Mouse (Mus musculus): ENCODE measurements at regions not wholly inside any gene's neighbourhood (a gene's known extent, or its start where the extent isn't known, plus 50 kb on each side); places are given as distances from the start of the nearest gene placed in this dataset.

GRCm38 (mm10) chr14:107844533-107844932 is 1069.4 kb downstream of the Slitrk1 start:
- Histone ChIP-seq H3K9ac (ENCODE audit: insufficient read depth, low read depth) (no peak overlapping the region), H3K79me2 (replicated peaks; ENCODE audit: control insufficient read depth, extremely low read depth, insufficient read depth, poor library complexity, severe bottlenecking) (no peaks in the 10 kb centered on the region), H3K4me1 (ENCODE audit: control insufficient read depth in 1 of 2, insufficient read depth in 2 of 2) (no peaks in the 10 kb centered on the region), H3K27me3 (replicated peaks) (no peaks in the 10 kb centered on the region), H3K27ac (ENCODE audit: insufficient read depth, low read depth) (no peak overlapping the region), H3K4me2 (ENCODE audit: insufficient read depth, low read depth, poor library complexity, severe bottlenecking) (no peak overlapping the region), H3K4me3 (replicated peaks in 1 of 3; ENCODE audit: low read depth in 2 of 3, low read length in 2 of 3, poor library complexity in 1 of 3) (no peak overlapping the region), H3K36me3 (replicated peaks in 1 of 2; ENCODE audit: control insufficient read depth in 1 of 2, insufficient read depth in 1 of 2, low read length in 1 of 2) (no peaks in the 10 kb centered on the region), H3K9me3 (replicated peaks; ENCODE audit: low read length) (peaks cover 19% of the 10 kb centered on the region)
- no peak for DNase-seq (ENCODE audit: extremely low read depth)
- in situ Hi-C loops (cut with MboI; ENCODE audit: low pct_ligation_motif_present, low pct_unique_long_range_greater_than_20kb, low sequenced_read_pairs): no loop called here
- dilution Hi-C loops (cut with MboI; ENCODE audit: extremely low pct_ligation_motif_present, extremely low pct_unique_long_range_greater_than_20kb, low sequenced_read_pairs): no loop called here
- TF ChIP-seq ZC3H11A (IDR thresholded peaks at IDR 0.05; ENCODE audit: low read depth, low read length) (no peak), POLR2AphosphoS2 (IDR thresholded peaks at IDR 0.05; ENCODE audit: low read depth, low read length) (no peak), EP300 (IDR thresholded peaks at IDR 0.05; ENCODE audit: low read length) (no peak), ETS1 (conservative IDR thresholded peaks at IDR 0.05; ENCODE audit: low read depth, low read length) (no peak), E2F4 (IDR thresholded peaks at IDR 0.05; ENCODE audit: insufficient replicate concordance, low read depth, low read length) (no peak), HCFC1 (IDR thresholded peaks at IDR 0.05; ENCODE audit: low read depth, low read length) (no peak), TCF12 (IDR thresholded peaks at IDR 0.05; ENCODE audit: low read depth, low read length) (no peak), USF2 (conservative IDR thresholded peaks at IDR 0.05; ENCODE audit: low read depth, low read length) (no peak), PAX5 (IDR thresholded peaks at IDR 0.05; ENCODE audit: low read length) (no peak), ZKSCAN1 (IDR thresholded peaks at IDR 0.05; ENCODE audit: borderline replicate concordance, low read depth, low read length) (no peak), NRF1 (IDR thresholded peaks at IDR 0.05; ENCODE audit: low read depth, low read length) (no peak), CTCF (conservative IDR thresholded peaks at IDR 0.05 in 1 of 2, IDR thresholded peaks at IDR 0.05 in 1 of 2; ENCODE audit: low read depth in 2 of 2, low read length in 2 of 2) (no peak), CHD2 (IDR thresholded peaks at IDR 0.05; ENCODE audit: low read length) (no peak), MEF2A (IDR thresholded peaks at IDR 0.05; ENCODE audit: borderline replicate concordance, low read depth, low read length) (no peak), SIN3A (IDR thresholded peaks at IDR 0.05; ENCODE audit: low read length) (no peak), KAT2A (IDR thresholded peaks at IDR 0.05; ENCODE audit: insufficient replicate concordance, low read length) (no peak), MXI1 (IDR thresholded peaks at IDR 0.05; ENCODE audit: low read depth, low read length) (no peak)

GRCm38 (mm10) chr14:107832976-107833375 is 1081.0 kb downstream of the Slitrk1 start:
- Histone ChIP-seq H3K27me3 (replicated peaks) (no peaks in the 10 kb centered on the region), H3K27ac (ENCODE audit: insufficient read depth, low read depth) (no peak overlapping the region), H3K4me1 (ENCODE audit: control insufficient read depth in 1 of 2, insufficient read depth in 2 of 2) (no peaks in the 10 kb centered on the region), H3K79me2 (replicated peaks; ENCODE audit: control insufficient read depth, extremely low read depth, insufficient read depth, poor library complexity, severe bottlenecking) (no peaks in the 10 kb centered on the region), H3K4me2 (ENCODE audit: insufficient read depth, low read depth, poor library complexity, severe bottlenecking) (no peak overlapping the region), H3K9me3 (replicated peaks; ENCODE audit: low read length) (peaks cover 18% of the 10 kb centered on the region), H3K4me3 (replicated peaks in 1 of 3; ENCODE audit: low read depth in 2 of 3, low read length in 2 of 3, poor library complexity in 1 of 3) (no peak overlapping the region), H3K36me3 (replicated peaks in 1 of 2; ENCODE audit: control insufficient read depth in 1 of 2, insufficient read depth in 1 of 2, low read length in 1 of 2) (no peaks in the 10 kb centered on the region), H3K9ac (ENCODE audit: insufficient read depth, low read depth) (no peak overlapping the region)
- TF ChIP-seq JUN (IDR thresholded peaks at IDR 0.05; ENCODE audit: insufficient read depth, low read depth, low read length) (no peak), USF1 (IDR thresholded peaks at IDR 0.05; ENCODE audit: low read depth, low read length) (no peak), POLR2AphosphoS2 (IDR thresholded peaks at IDR 0.05; ENCODE audit: low read depth, low read length) (no peak), ZMIZ1 (IDR thresholded peaks at IDR 0.05; ENCODE audit: low read depth, low read length) (no peak), CHD1 (IDR thresholded peaks at IDR 0.05; ENCODE audit: low read depth, low read length) (no peak)
- dilution Hi-C loops (cut with MboI; ENCODE audit: extremely low pct_ligation_motif_present, extremely low pct_unique_long_range_greater_than_20kb, low sequenced_read_pairs) (no loop called here), in situ Hi-C loops (cut with MboI; ENCODE audit: low pct_ligation_motif_present, low pct_unique_long_range_greater_than_20kb, low sequenced_read_pairs) (no loop called here)
- no peak for DNase-seq (ENCODE audit: extremely low read depth)

Data from CH12.LX (cell line).